In genomic region chr17:29660762-29661391, GRCm38 (mm10) we compare ENCODE assay signal across 8 mouse cellular contexts. TPM values are rescaled to one million over a fixed set of nuclear protein-coding genes. Genes with fewer than 3 reads are reported as not detected.
DNase-seq lines count a peak whose midpoint lies in the region; ATAC-seq and TF ChIP-seq lines count a peak whose summit lies in the region.

No protein-coding gene starts in this region.

- TF ChIP-seq CTCF in kidney, postnatal 0 days (IDR thresholded peaks at IDR 0.05; ENCODE audit: low read depth) = 0 out of 2 replicates have a peak, but pooled peaks have one; percentile 18

- H3K9me3 ChIP-seq in kidney, postnatal 0 days (replicated peaks; ENCODE audit: low read length) = no peaks in the 10 kb centered on the region
- H3K9me3 ChIP-seq in limb, embryonic 12.5 days = no peaks in the 10 kb centered on the region
- no peaks in the 10 kb centered on the region for H3K9me3 ChIP-seq in neural tube, embryonic 15.5 days (replicated peaks)

- peak; percentile 54 for DNase-seq in kidney, postnatal 0 days (ENCODE audit: low spot score)
- DNase-seq in kidney, adult 18-20 months = no peak
- DNase-seq in MEL-GATA-1-ER (ENCODE audit: extremely low read depth, low read depth) = peak; percentile 31
- DNase-seq in cerebellum, postnatal 14 days = no peak
- no peak for DNase-seq in frontal cortex, postnatal 10 days (ENCODE audit: low spot score in 2 of 2)

- peak overlapping the region; percentile 90 for H3K4me2 ChIP-seq in kidney, postnatal 0 days (ENCODE audit: low read length)
- H3K4me2 ChIP-seq in limb, embryonic 12.5 days = peak overlapping the region; percentile 89
- H3K4me2 ChIP-seq in neural tube, embryonic 15.5 days = peak overlapping the region; percentile 83

- WGBS in kidney, postnatal 0 days = under 1% methylated on average over 40 of the region's 41 CpGs
- WGBS in limb, embryonic 12.5 days = under 1% methylated on average over 41 of the region's 41 CpGs
- under 1% methylated on average over 41 of the region's 41 CpGs for WGBS in neural tube, embryonic 15.5 days

- H3K9ac ChIP-seq in kidney, postnatal 0 days (ENCODE audit: low read depth, low read length) = peak overlapping the region; percentile 95
- H3K9ac ChIP-seq in limb, embryonic 12.5 days (replicated peaks) = peak overlapping the region; percentile 90
- H3K9ac ChIP-seq in neural tube, embryonic 15.5 days (replicated peaks) = peak overlapping the region; percentile 95

- H3K4me1 ChIP-seq in kidney, postnatal 0 days (replicated peaks; ENCODE audit: insufficient read depth, low read length) = no peaks in the 10 kb centered on the region
- H3K4me1 ChIP-seq in limb, embryonic 12.5 days (replicated peaks) = peaks cover 8% of the 10 kb centered on the region
- H3K4me1 ChIP-seq in neural tube, embryonic 15.5 days = peaks cover 14% of the 10 kb centered on the region

- H3K36me3 ChIP-seq in kidney, postnatal 0 days (ENCODE audit: insufficient read depth, low read length) = peaks cover 14% of the 10 kb centered on the region; the same call in 1 of the 2 replicates
- peaks cover 31% of the 10 kb centered on the region for H3K36me3 ChIP-seq in limb, embryonic 12.5 days
- H3K36me3 ChIP-seq in neural tube, embryonic 15.5 days = peaks cover 12% of the 10 kb centered on the region

- no peaks in the 10 kb centered on the region for H3K27me3 ChIP-seq in kidney, postnatal 0 days (ENCODE audit: insufficient read depth, low read length)
- H3K27me3 ChIP-seq in limb, embryonic 12.5 days = no peaks in the 10 kb centered on the region
- H3K27me3 ChIP-seq in neural tube, embryonic 15.5 days (replicated peaks) = no peaks in the 10 kb centered on the region

- ATAC-seq in kidney, postnatal 0 days (replicated peaks; ENCODE audit: low FRiP score, low read depth) = peak; percentile 57
- peak; percentile 25 for ATAC-seq in erythroblast, adult 5-6 weeks (replicated peaks; ENCODE audit: low FRiP score, poor library complexity, severe bottlenecking)
- peak; percentile 38 for ATAC-seq in limb, embryonic 12.5 days (ENCODE audit: insufficient number of reproducible peaks, insufficient read depth, low FRiP score, low TSS enrichment, low read depth)
- peak; percentile 78 for ATAC-seq in neural tube, embryonic 15.5 days (ENCODE audit: low FRiP score)

- H3K27ac ChIP-seq in kidney, postnatal 0 days = peak overlapping the region; percentile 95
- H3K27ac ChIP-seq in limb, embryonic 12.5 days = peak overlapping the region; percentile 93
- H3K27ac ChIP-seq in neural tube, embryonic 15.5 days (replicated peaks) = peak overlapping the region; percentile 95

- peak overlapping the region; percentile 97 for H3K4me3 ChIP-seq in kidney, postnatal 0 days (replicated peaks; ENCODE audit: low read depth, low read length)
- peak overlapping the region; percentile 96 for H3K4me3 ChIP-seq in limb, embryonic 12.5 days (replicated peaks)
- H3K4me3 ChIP-seq in neural tube, embryonic 15.5 days (replicated peaks) = peak overlapping the region; percentile 92

RNA-seq across cellular contexts. Expression of gene Cmtr1, which starts 0.5 kb away (rescaled TPM):
- 102 and 110 TPM in 2 replicates for polyA plus RNA-seq in kidney, postnatal 0 days (2015; fragmentation: Nextera tagmentation; extraction: Ambion mirVana)
- 18.4 and 65.6 TPM in 2 replicates for total RNA-seq in erythroblast, adult 5-6 weeks (2015; ENCODE audit: low replicate concordance)
- 239 and 340 TPM in 2 replicates for total RNA-seq in erythroblast, adult 5-6 weeks (2017; ENCODE audit: low replicate concordance)
- 138 and 147 TPM in 2 replicates for polyA plus RNA-seq in limb, embryonic 12.5 days (2016; fragmentation: Nextera tagmentation; extraction: Ambion mirVana)
- polyA plus RNA-seq in neural tube, embryonic 15.5 days (2015; fragmentation: Nextera tagmentation; extraction: Ambion mirVana) = 106 and 119 TPM in 2 replicates

RNA-seq across cellular contexts. Expression of gene Gm28043, which starts 46.2 kb away (rescaled TPM):
- 1.2 and 2.1 TPM in 2 replicates for polyA plus RNA-seq in kidney, postnatal 0 days (2015; fragmentation: Nextera tagmentation; extraction: Ambion mirVana)
- 1.7 and 2.7 TPM in 2 replicates for total RNA-seq in erythroblast, adult 5-6 weeks (2015; ENCODE audit: low replicate concordance)
- total RNA-seq in erythroblast, adult 5-6 weeks (2017; ENCODE audit: low replicate concordance) = 20.6 and 22.0 TPM in 2 replicates
- polyA plus RNA-seq in limb, embryonic 12.5 days (2016; fragmentation: Nextera tagmentation; extraction: Ambion mirVana) = 3.2 and 3.7 TPM in 2 replicates
- 1.7 and 2.4 TPM in 2 replicates for polyA plus RNA-seq in neural tube, embryonic 15.5 days (2015; fragmentation: Nextera tagmentation; extraction: Ambion mirVana)

RNA-seq across cellular contexts. Expression of gene Rnf8, which starts 46.3 kb away (rescaled TPM):
- 50.3 and 56.1 TPM in 2 replicates for polyA plus RNA-seq in kidney, postnatal 0 days (2015; fragmentation: Nextera tagmentation; extraction: Ambion mirVana)
- 14.4 and 17.1 TPM in 2 replicates for total RNA-seq in erythroblast, adult 5-6 weeks (2015; ENCODE audit: low replicate concordance)
- 6.8 and 37.2 TPM in 2 replicates for total RNA-seq in erythroblast, adult 5-6 weeks (2017; ENCODE audit: low replicate concordance)
- polyA plus RNA-seq in limb, embryonic 12.5 days (2016; fragmentation: Nextera tagmentation; extraction: Ambion mirVana) = 102 and 108 TPM in 2 replicates
- 78.0 and 78.6 TPM in 2 replicates for polyA plus RNA-seq in neural tube, embryonic 15.5 days (2015; fragmentation: Nextera tagmentation; extraction: Ambion mirVana)

RNA-seq across cellular contexts. Expression of gene Ccdc167, which starts 56.0 kb away (rescaled TPM):
- polyA plus RNA-seq in kidney, postnatal 0 days (2015; fragmentation: Nextera tagmentation; extraction: Ambion mirVana) = 8.2 and 9.2 TPM in 2 replicates
- 6.5 and 7.7 TPM in 2 replicates for total RNA-seq in erythroblast, adult 5-6 weeks (2015; ENCODE audit: low replicate concordance)
- total RNA-seq in erythroblast, adult 5-6 weeks (2017; ENCODE audit: low replicate concordance) = 4.5 and 9.6 TPM in 2 replicates
- 16.8 and 17.5 TPM in 2 replicates for polyA plus RNA-seq in limb, embryonic 12.5 days (2016; fragmentation: Nextera tagmentation; extraction: Ambion mirVana)
- 10.1 and 10.4 TPM in 2 replicates for polyA plus RNA-seq in neural tube, embryonic 15.5 days (2015; fragmentation: Nextera tagmentation; extraction: Ambion mirVana)

Comparison
In these comparisons a context has a peak if more than half of its experiments do, and no peak if none do; other contexts are left out.
1. DNase-seq: peak in kidney, postnatal 0 days (single experiment) and MEL-GATA-1-ER (single experiment); none in kidney, adult 18-20 months (single experiment), cerebellum, postnatal 14 days (0 of 2) and frontal cortex, postnatal 10 days (0 of 2).
2. ATAC-seq: peak in every context shown above with its lines; median percentile 78 in neural tube, embryonic 15.5 days; 57 in kidney, postnatal 0 days; 38 in limb, embryonic 12.5 days; 25 in erythroblast, adult 5-6 weeks.
3. Peak in every context shown above with its lines, with median percentiles within 50 percentile points of each other: H3K27ac ChIP-seq, H3K4me2 ChIP-seq, H3K4me3 ChIP-seq and H3K9ac ChIP-seq.